Mouse (Mus musculus): Measurements from ENCODE around the gene Dennd4c. TPM values are rescaled to one million over a fixed set of nuclear protein-coding genes. Genes with fewer than 3 reads are reported as not detected.

Dennd4c gene
- polyA plus RNA-seq (2015; fragmentation: Nextera tagmentation; extraction: Ambion mirVana) = 7.2 and 7.6 TPM in 2 replicates

- ATAC-seq (ENCODE audit: insufficient number of reproducible peaks, low FRiP score, low TSS enrichment, low read depth) = peak; percentile 97
- WGBS = under 1% methylated on average over 95 of the region's 95 CpGs
- H3K9ac ChIP-seq = peak within 1 kb of the TSS; percentile 98
- H3K4me1 ChIP-seq = peaks cover 16% of the 10 kb centered on the region
- H3K4me2 ChIP-seq (replicated peaks) = peak within 1 kb of the TSS; percentile 72
- no peaks in the 10 kb centered on the region for H3K9me3 ChIP-seq (replicated peaks)
- H3K4me3 ChIP-seq (replicated peaks) = peak within 1 kb of the TSS; percentile 99
- peak within 1 kb of the TSS; percentile 93 for H3K27ac ChIP-seq (replicated peaks)
- H3K36me3 ChIP-seq = no peaks in the 10 kb centered on the region
- no peaks in the 10 kb centered on the region for H3K27me3 ChIP-seq
These were observed at the start of gene Dennd4c for GRCm38 (mm10) chr4:86748336-86749291. TSS of gene Dennd4c (plus strand) at chr4:86748555.

GRCm38 (mm10) chr4:86699161-86699865 lies 49.0 kb upstream of the Dennd4c start:
- no peak overlapping the region for H3K9ac ChIP-seq
- H3K4me1 ChIP-seq = no peaks in the 10 kb centered on the region
- H3K36me3 ChIP-seq = no peaks in the 10 kb centered on the region
- H3K4me2 ChIP-seq (replicated peaks) = no peak overlapping the region
- ATAC-seq (ENCODE audit: insufficient number of reproducible peaks, low FRiP score, low TSS enrichment, low read depth) = no peak
- H3K4me3 ChIP-seq (replicated peaks) = no peak overlapping the region
- H3K27ac ChIP-seq (replicated peaks) = no peak overlapping the region
- 72% methylated on average over 5 of the region's 5 CpGs for WGBS
- no peaks in the 10 kb centered on the region for H3K9me3 ChIP-seq (replicated peaks)
- no peaks in the 10 kb centered on the region for H3K27me3 ChIP-seq

- Histone ChIP-seq H3K4me3 (replicated peaks) (no peak overlapping the region), H3K4me1 (peaks cover 11% of the 10 kb centered on the region; the same call in 1 of the 2 replicates), H3K36me3 (no peaks in the 10 kb centered on the region), H3K4me2 (replicated peaks) (no peak overlapping the region), H3K9me3 (replicated peaks) (no peaks in the 10 kb centered on the region), H3K9ac (no peak overlapping the region), H3K27me3 (no peaks in the 10 kb centered on the region), H3K27ac (replicated peaks) (no peak overlapping the region)
- 22% methylated on average over 1 of the region's 1 CpGs for WGBS
- no peak for ATAC-seq (ENCODE audit: insufficient number of reproducible peaks, low FRiP score, low TSS enrichment, low read depth)
These were observed 39.6 kb upstream of the Dennd4c start for GRCm38 (mm10) chr4:86708801-86709200.

- peaks cover 11% of the 10 kb centered on the region; the same call in 1 of the 2 replicates for H3K4me1 ChIP-seq
- no peaks in the 10 kb centered on the region for H3K9me3 ChIP-seq (replicated peaks)
- 62% methylated on average over 6 of the region's 6 CpGs for WGBS
- H3K4me3 ChIP-seq (replicated peaks) = no peak overlapping the region
- H3K36me3 ChIP-seq = no peaks in the 10 kb centered on the region
- no peak overlapping the region for H3K4me2 ChIP-seq (replicated peaks)
- H3K27ac ChIP-seq (replicated peaks) = no peak overlapping the region
- ATAC-seq (ENCODE audit: insufficient number of reproducible peaks, low FRiP score, low TSS enrichment, low read depth) = no peak
- no peaks in the 10 kb centered on the region for H3K27me3 ChIP-seq
- no peak overlapping the region for H3K9ac ChIP-seq
These were observed 38.2 kb upstream of the Dennd4c start for GRCm38 (mm10) chr4:86710034-86710650.

GRCm38 (mm10) chr4:86710666-86711215 lies 37.6 kb upstream of the Dennd4c start:
- whole genome bisulfite sequencing = 47% methylated on average over 4 of the region's 4 CpGs
- Histone ChIP-seq H3K9ac (no peak overlapping the region), H3K36me3 (no peaks in the 10 kb centered on the region), H3K27ac (replicated peaks) (no peak overlapping the region), H3K4me1 (peaks cover 11% of the 10 kb centered on the region; the same call in 1 of the 2 replicates), H3K27me3 (no peaks in the 10 kb centered on the region), H3K4me2 (replicated peaks) (no peak overlapping the region), H3K4me3 (replicated peaks) (no peak overlapping the region), H3K9me3 (replicated peaks) (no peaks in the 10 kb centered on the region)
- no peak for ATAC-seq (ENCODE audit: insufficient number of reproducible peaks, low FRiP score, low TSS enrichment, low read depth)

GRCm38 (mm10) chr4:86712751-86713195 lies 35.6 kb upstream of the Dennd4c start:
- peak overlapping the region; percentile 21 for H3K4me3 ChIP-seq (replicated peaks)
- no peak; the same call in 1 of the 2 replicates for ATAC-seq (ENCODE audit: insufficient number of reproducible peaks, low FRiP score, low TSS enrichment, low read depth)
- no peak overlapping the region for H3K9ac ChIP-seq
- H3K9me3 ChIP-seq (replicated peaks) = no peaks in the 10 kb centered on the region
- 28% methylated on average over 12 of the region's 12 CpGs for WGBS
- H3K27ac ChIP-seq (replicated peaks) = peak overlapping the region; percentile 63
- H3K36me3 ChIP-seq = no peaks in the 10 kb centered on the region
- H3K4me1 ChIP-seq = peaks cover 14% of the 10 kb centered on the region; the same call in 1 of the 2 replicates
- H3K27me3 ChIP-seq = no peaks in the 10 kb centered on the region
- peak overlapping the region; percentile 41 for H3K4me2 ChIP-seq (replicated peaks)

GRCm38 (mm10) chr4:86713518-86713917 lies 34.8 kb upstream of the Dennd4c start:
- H3K27me3 ChIP-seq = no peaks in the 10 kb centered on the region
- H3K4me1 ChIP-seq = peaks cover 14% of the 10 kb centered on the region; the same call in 1 of the 2 replicates
- no peak overlapping the region for H3K4me3 ChIP-seq (replicated peaks)
- H3K9ac ChIP-seq = no peak overlapping the region
- H3K27ac ChIP-seq (replicated peaks) = no peak overlapping the region
- 61% methylated on average over 2 of the region's 2 CpGs for WGBS
- no peaks in the 10 kb centered on the region for H3K36me3 ChIP-seq
- ATAC-seq (ENCODE audit: insufficient number of reproducible peaks, low FRiP score, low TSS enrichment, low read depth) = no peak
- no peak overlapping the region for H3K4me2 ChIP-seq (replicated peaks)
- H3K9me3 ChIP-seq (replicated peaks) = no peaks in the 10 kb centered on the region

- no peaks in the 10 kb centered on the region for H3K36me3 ChIP-seq
- no peak overlapping the region for H3K4me2 ChIP-seq (replicated peaks)
- H3K27ac ChIP-seq (replicated peaks) = no peak overlapping the region
- H3K9ac ChIP-seq = no peak overlapping the region
- H3K9me3 ChIP-seq (replicated peaks) = no peaks in the 10 kb centered on the region
- H3K27me3 ChIP-seq = no peaks in the 10 kb centered on the region
- peaks cover 10% of the 10 kb centered on the region; the same call in 1 of the 2 replicates for H3K4me1 ChIP-seq
- 84% methylated on average over 1 of the region's 1 CpGs for WGBS
- ATAC-seq (ENCODE audit: insufficient number of reproducible peaks, low FRiP score, low TSS enrichment, low read depth) = no peak
- H3K4me3 ChIP-seq (replicated peaks) = no peak overlapping the region
These were observed 33.0 kb upstream of the Dennd4c start for GRCm38 (mm10) chr4:86715341-86715740.

- no peak overlapping the region for H3K4me2 ChIP-seq (replicated peaks)
- no peak overlapping the region for H3K9ac ChIP-seq
- no peak overlapping the region for H3K27ac ChIP-seq (replicated peaks)
- no peak overlapping the region for H3K4me3 ChIP-seq (replicated peaks)
- no peaks in the 10 kb centered on the region for H3K27me3 ChIP-seq
- H3K36me3 ChIP-seq = no peaks in the 10 kb centered on the region
- WGBS = 66% methylated on average over 1 of the region's 1 CpGs
- peaks cover 10% of the 10 kb centered on the region; the same call in 1 of the 2 replicates for H3K4me1 ChIP-seq
- H3K9me3 ChIP-seq (replicated peaks) = no peaks in the 10 kb centered on the region
- no peak for ATAC-seq (ENCODE audit: insufficient number of reproducible peaks, low FRiP score, low TSS enrichment, low read depth)
These were observed 31.2 kb upstream of the Dennd4c start for GRCm38 (mm10) chr4:86717176-86717575.

- H3K4me1 ChIP-seq = 0 out of 2 replicates have a peak, but pooled peaks cover 4% of the 10 kb centered on the region
- ATAC-seq (ENCODE audit: insufficient number of reproducible peaks, low FRiP score, low TSS enrichment, low read depth) = no peak
- H3K9me3 ChIP-seq (replicated peaks) = no peaks in the 10 kb centered on the region
- no peak overlapping the region for H3K27ac ChIP-seq (replicated peaks)
- no peak overlapping the region for H3K4me2 ChIP-seq (replicated peaks)
- no peaks in the 10 kb centered on the region for H3K36me3 ChIP-seq
- no peaks in the 10 kb centered on the region for H3K27me3 ChIP-seq
- H3K4me3 ChIP-seq (replicated peaks) = no peak overlapping the region
- 61% methylated on average over 4 of the region's 4 CpGs for WGBS
- H3K9ac ChIP-seq = no peak overlapping the region
These were observed 29.3 kb upstream of the Dennd4c start for GRCm38 (mm10) chr4:86718878-86719577.
